Mouse (Mus musculus): Measurements from ENCODE around the gene Ldlrap1. TPM values are rescaled to one million over a fixed set of nuclear protein-coding genes. Genes with fewer than 3 reads are reported as not detected.
"Not testable (repeated sequence)": the region's sequence is repeated elsewhere in the genome, so short reads cannot be mapped to it uniquely, and the experiment has no call there.

Ldlrap1 gene
- polyA plus RNA-seq, 1 experiment from 2014 or later = 27.2 TPM

- H3K9ac ChIP-seq = 0 out of 2 replicates have a peak overlapping the region, but pooled peaks have one; percentile 21
- no peaks in the 10 kb centered on the region for H3K9me3 ChIP-seq
- no peak for ATAC-seq (ENCODE audit: insufficient number of reproducible peaks, insufficient read depth, low FRiP score, low TSS enrichment, low read depth)
- H3K27ac ChIP-seq = no peak overlapping the region
- H3K36me3 ChIP-seq = peaks cover 14% of the 10 kb centered on the region
- no peak overlapping the region for H3K4me3 ChIP-seq
- no peak overlapping the region for H3K4me2 ChIP-seq
- peaks cover 35% of the 10 kb centered on the region for H3K4me1 ChIP-seq
- H3K27me3 ChIP-seq = no peaks in the 10 kb centered on the region
- 21% methylated on average over 7 of the region's 7 CpGs for WGBS
Observed at GRCm38 (mm10) chr4:134796581-134797361, 28.9 kb upstream of the Ldlrap1 start.

DNA sequence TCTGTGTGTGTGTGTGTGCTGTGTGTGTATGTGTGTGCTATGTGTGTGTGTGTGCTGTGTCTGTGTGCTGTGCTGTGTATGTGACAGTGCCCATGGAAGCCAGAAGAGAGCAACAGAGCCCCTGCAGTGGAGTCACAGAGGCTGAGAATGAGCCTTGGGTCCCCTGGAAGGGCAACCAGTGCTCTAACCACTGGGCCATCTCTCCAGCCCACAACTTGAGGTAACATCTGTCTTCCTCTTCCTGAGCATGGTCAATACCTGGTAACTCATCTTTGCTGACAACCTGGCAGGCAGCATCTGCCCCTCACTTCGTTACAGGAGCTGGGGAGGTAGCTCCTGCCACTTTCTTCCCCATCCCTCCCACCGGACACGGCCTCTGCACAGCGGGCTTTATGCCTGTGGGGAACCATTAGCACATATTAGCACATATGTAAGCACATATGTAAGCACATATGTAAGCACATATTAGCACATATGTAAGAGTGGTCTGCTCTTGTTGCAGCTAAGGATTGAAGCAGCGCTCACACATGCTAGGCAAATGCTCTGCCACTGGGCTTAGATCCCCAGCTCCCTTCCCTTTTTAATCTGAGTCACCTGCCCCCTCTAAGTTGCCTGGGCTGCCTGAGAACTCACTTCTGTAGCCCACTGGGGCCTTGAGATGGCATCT lies 28.1 kb upstream of the Ldlrap1 start:
- Histone ChIP-seq H3K27me3 (no peaks in the 10 kb centered on the region), H3K9me3 (no peaks in the 10 kb centered on the region), H3K27ac (no peak overlapping the region), H3K4me2 (no peak overlapping the region), H3K9ac (no peak overlapping the region), H3K4me1 (peaks cover 35% of the 10 kb centered on the region), H3K4me3 (no peak overlapping the region), H3K36me3 (peaks cover 6% of the 10 kb centered on the region; the same call in 1 of the 2 replicates)
- ATAC-seq (ENCODE audit: insufficient number of reproducible peaks, insufficient read depth, low FRiP score, low TSS enrichment, low read depth) = no peak
- 73% methylated on average over 5 of the region's 5 CpGs for WGBS

GRCm38 (mm10) chr4:134794959-134795358 lies 27.1 kb upstream of the Ldlrap1 start:
- H3K27me3 ChIP-seq; H3K9ac ChIP-seq; H3K27ac ChIP-seq; H3K4me3 ChIP-seq; ATAC-seq (ENCODE audit: insufficient number of reproducible peaks, insufficient read depth, low FRiP score, low TSS enrichment, low read depth); H3K36me3 ChIP-seq; H3K4me2 ChIP-seq; H3K9me3 ChIP-seq: not testable (repeated sequence)
- peaks cover 30% of the 10 kb centered on the region for H3K4me1 ChIP-seq

DNA sequence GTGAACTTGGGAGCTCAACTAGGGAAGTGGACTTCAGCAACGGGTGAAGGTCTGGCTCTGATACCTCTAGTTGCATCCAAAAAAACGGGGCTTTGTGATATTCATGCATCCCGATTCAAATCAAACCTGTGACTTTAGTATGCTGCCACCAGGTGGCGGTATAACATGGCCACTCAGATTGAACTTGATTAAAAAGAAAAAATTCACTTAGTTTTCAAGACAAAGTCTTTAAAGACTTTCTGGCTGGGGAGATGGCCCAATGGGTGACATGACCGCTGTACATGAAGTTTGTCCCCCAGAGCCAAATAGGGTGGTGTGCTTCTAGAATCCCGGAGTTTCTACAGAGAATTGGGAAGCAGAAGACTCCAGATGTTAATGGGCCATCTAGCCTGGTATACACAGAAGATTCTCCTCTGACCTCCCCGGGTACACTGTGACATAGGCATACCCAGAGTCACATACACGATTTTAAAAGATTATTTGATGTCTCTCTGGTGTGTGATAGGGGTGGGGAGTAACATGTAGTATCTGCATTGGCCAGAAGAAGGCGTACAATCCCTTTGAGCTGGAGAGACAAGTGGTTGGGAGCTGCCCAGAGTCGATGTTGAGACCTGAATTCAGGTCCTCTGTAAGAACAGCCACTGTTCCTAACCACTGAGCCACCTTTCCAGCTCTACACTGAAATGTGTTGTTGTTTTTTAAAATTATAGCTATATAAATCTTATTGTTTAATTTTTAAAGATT lies 25.6 kb upstream of the Ldlrap1 start:
- ATAC-seq (ENCODE audit: insufficient number of reproducible peaks, insufficient read depth, low FRiP score, low TSS enrichment, low read depth) = no peak
- Histone ChIP-seq H3K4me2 (no peak overlapping the region), H3K9me3 (no peaks in the 10 kb centered on the region), H3K4me1 (peaks cover 23% of the 10 kb centered on the region; the same call in 1 of the 2 replicates), H3K4me3 (no peak overlapping the region), H3K9ac (no peak overlapping the region), H3K27ac (no peak overlapping the region), H3K36me3 (no peaks in the 10 kb centered on the region), H3K27me3 (no peaks in the 10 kb centered on the region)
- 45% methylated on average over 10 of the region's 10 CpGs for WGBS

DNA sequence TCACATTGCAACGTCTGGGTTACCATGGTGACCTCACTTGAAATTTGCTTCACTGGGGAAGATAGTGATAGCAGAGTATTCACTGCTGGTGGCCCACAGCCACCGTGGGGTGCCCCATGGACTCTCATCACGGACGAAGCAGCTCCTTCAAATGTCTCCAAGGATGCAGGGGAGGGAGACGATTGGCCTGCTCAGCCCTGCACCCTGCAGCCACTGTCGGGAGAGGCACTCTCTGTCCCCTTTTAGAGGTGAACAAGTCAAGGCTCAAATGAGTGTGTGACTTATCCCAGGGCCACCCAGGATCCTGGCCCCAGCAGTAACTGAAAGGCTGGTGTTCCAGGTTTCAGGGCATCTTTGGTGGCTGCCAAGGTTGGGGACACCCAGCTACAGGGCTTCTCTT lies 23.9 kb upstream of the Ldlrap1 start:
- H3K4me1 ChIP-seq = peaks cover 10% of the 10 kb centered on the region; the same call in 1 of the 2 replicates
- no peak overlapping the region for H3K4me3 ChIP-seq
- ATAC-seq (ENCODE audit: insufficient number of reproducible peaks, insufficient read depth, low FRiP score, low TSS enrichment, low read depth) = no peak
- WGBS = 59% methylated on average over 6 of the region's 6 CpGs
- H3K27ac ChIP-seq = no peak overlapping the region
- no peak overlapping the region for H3K4me2 ChIP-seq
- no peaks in the 10 kb centered on the region for H3K9me3 ChIP-seq
- H3K36me3 ChIP-seq = no peaks in the 10 kb centered on the region
- H3K27me3 ChIP-seq = no peaks in the 10 kb centered on the region
- H3K9ac ChIP-seq = no peak overlapping the region

GRCm38 (mm10) chr4:134786946-134787345 lies 19.1 kb upstream of the Ldlrap1 start:
- no peak for ATAC-seq (ENCODE audit: insufficient number of reproducible peaks, insufficient read depth, low FRiP score, low TSS enrichment, low read depth)
- H3K9me3 ChIP-seq = no peaks in the 10 kb centered on the region
- H3K4me3 ChIP-seq = no peak overlapping the region
- H3K4me2 ChIP-seq = no peak overlapping the region
- no peak overlapping the region for H3K9ac ChIP-seq
- H3K27me3 ChIP-seq = no peaks in the 10 kb centered on the region
- H3K27ac ChIP-seq = no peak overlapping the region
- H3K36me3 ChIP-seq = no peaks in the 10 kb centered on the region
- WGBS = 31% methylated on average over 10 of the region's 10 CpGs
- H3K4me1 ChIP-seq = peaks cover 5% of the 10 kb centered on the region; the same call in 1 of the 2 replicates

GRCm38 (mm10) chr4:134784701-134785100 lies 16.9 kb upstream of the Ldlrap1 start:
- WGBS = 51% methylated on average over 5 of the region's 5 CpGs
- H3K27me3 ChIP-seq = no peaks in the 10 kb centered on the region
- H3K4me2 ChIP-seq = no peak overlapping the region
- ATAC-seq (ENCODE audit: insufficient number of reproducible peaks, insufficient read depth, low FRiP score, low TSS enrichment, low read depth) = no peak
- no peaks in the 10 kb centered on the region for H3K36me3 ChIP-seq
- no peak overlapping the region for H3K9ac ChIP-seq
- H3K4me3 ChIP-seq = no peak overlapping the region
- no peak overlapping the region for H3K27ac ChIP-seq
- H3K9me3 ChIP-seq = no peaks in the 10 kb centered on the region
- peaks cover 13% of the 10 kb centered on the region; the same call in 1 of the 2 replicates for H3K4me1 ChIP-seq

DNA sequence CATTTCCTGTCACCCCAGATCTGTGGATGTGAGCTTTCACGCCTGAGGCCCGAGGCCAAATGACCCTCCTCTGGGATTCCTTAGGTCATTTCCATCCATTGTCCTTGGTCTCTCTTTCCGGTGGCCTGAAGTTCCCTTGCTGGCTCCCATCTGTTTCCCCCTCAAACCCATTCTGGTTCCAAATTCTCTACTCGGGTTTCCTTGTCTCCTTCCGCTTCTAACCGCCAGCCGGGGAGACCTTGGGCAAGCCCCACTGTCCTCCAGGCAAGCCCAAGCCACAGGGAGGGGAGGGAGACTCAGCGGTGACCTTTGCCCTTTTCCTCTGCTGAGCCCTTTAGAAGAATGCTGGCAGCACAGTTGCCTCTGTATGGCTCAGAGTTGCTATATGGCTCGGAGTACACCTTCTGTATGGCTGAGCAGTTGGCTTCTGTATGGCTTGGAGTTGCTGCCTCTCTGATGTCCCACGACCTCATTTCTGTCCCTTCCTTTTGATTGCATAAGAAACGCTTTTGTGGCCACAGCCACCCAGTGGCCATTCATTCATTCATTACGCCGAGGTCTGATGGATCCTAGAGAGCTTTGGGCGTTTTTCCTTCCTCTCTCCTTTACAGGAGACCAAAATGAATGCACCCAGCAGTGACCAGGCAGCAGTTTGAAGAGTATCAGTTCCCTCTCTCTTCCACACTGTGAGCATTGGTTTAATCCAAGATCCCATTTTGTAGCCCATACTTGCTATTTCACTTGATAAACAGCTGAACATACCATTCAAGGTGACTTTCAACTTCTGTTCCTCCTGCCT lies 11.5 kb upstream of the Ldlrap1 start:
- H3K4me1 ChIP-seq = peaks cover 33% of the 10 kb centered on the region; the same call in 1 of the 2 replicates
- H3K36me3 ChIP-seq = no peaks in the 10 kb centered on the region
- no peak for ATAC-seq (ENCODE audit: insufficient number of reproducible peaks, insufficient read depth, low FRiP score, low TSS enrichment, low read depth)
- H3K9me3 ChIP-seq = no peaks in the 10 kb centered on the region
- no peak overlapping the region for H3K4me2 ChIP-seq
- no peak overlapping the region for H3K9ac ChIP-seq
- whole genome bisulfite sequencing = 28% methylated on average over 14 of the region's 14 CpGs
- no peak overlapping the region for H3K4me3 ChIP-seq
- H3K27ac ChIP-seq = no peak overlapping the region
- H3K27me3 ChIP-seq = no peaks in the 10 kb centered on the region

DNA sequence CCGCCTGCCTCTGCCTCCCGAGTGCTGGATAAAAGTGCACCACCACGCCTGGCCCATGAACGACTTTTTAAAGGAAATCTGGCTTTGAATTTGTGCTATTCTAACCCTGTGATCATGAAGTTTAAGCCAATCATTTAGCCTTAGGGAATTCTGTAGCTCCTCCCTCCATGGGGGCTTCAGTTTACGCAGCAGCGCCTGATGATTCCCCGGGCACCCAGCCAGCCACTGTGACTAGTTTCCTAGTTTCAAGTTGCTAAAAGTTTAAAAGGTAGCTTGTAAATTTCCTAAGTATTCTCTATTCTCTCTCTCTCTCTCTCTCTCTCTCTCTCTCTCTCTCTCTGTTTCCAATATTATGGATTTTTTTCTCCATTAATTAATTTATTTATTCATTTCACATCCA lies 8.4 kb upstream of the Ldlrap1 start:
- no peak overlapping the region for H3K4me2 ChIP-seq

DNA sequence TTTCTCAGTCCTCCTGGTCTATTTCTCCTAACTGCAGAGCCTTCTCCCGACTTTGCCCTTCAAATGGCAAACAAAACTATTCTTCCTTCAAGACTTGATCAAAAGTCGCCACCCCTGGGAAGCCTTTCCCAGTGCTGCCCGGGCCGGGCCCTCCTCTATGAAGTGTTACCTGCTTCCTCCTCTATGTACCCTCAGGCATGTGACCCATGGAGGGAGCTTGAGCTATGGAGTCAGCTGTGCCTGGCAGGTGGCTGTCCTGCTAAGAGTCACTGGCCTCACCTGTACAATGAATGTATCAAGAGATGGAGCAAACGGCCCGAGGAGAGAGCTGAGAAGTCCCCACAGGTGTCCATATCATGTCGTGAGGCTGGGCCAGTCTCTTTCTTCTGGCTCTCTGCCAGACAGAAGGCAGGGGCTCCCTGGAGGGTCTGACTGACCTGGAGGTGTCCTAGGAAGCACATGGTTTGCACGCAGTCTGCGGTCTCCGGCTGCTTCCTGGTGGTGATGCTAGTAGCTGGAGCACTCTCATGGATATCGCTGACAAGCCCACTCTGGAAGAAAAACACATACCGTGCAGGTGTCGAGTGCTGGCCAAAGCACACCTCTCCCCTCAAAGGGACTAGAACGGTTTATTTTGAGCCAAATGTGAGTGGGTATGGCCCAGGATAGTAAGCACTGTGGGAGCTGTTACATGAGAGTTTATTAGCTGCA lies 7.6 kb upstream of the Ldlrap1 start:
- Histone ChIP-seq H3K4me1 (peaks cover 32% of the 10 kb centered on the region), H3K36me3 (no peaks in the 10 kb centered on the region), H3K9ac (no peak overlapping the region), H3K4me3 (no peak overlapping the region), H3K27me3 (no peaks in the 10 kb centered on the region), H3K4me2 (no peak overlapping the region), H3K27ac (no peak overlapping the region), H3K9me3 (no peaks in the 10 kb centered on the region)
- ATAC-seq (ENCODE audit: insufficient number of reproducible peaks, insufficient read depth, low FRiP score, low TSS enrichment, low read depth) = no peak
- 60% methylated on average over 14 of the region's 14 CpGs for WGBS

More for the DNA sequence above, 8.4 kb upstream of the Ldlrap1 start:
- no peak for ATAC-seq (ENCODE audit: insufficient number of reproducible peaks, insufficient read depth, low FRiP score, low TSS enrichment, low read depth)
- H3K9ac ChIP-seq = no peak overlapping the region
- H3K27ac ChIP-seq = no peak overlapping the region
- H3K9me3 ChIP-seq = no peaks in the 10 kb centered on the region
- WGBS = 36% methylated on average over 7 of the region's 7 CpGs
- H3K4me1 ChIP-seq = peaks cover 32% of the 10 kb centered on the region
- H3K27me3 ChIP-seq = no peaks in the 10 kb centered on the region
- H3K36me3 ChIP-seq = no peaks in the 10 kb centered on the region
- H3K4me3 ChIP-seq = no peak overlapping the region

Measured in embryonic facial prominence, embryonic 13.5 days (tissue).